Mouse (Mus musculus) CH12.LX (cell line): ENCODE data around the gene Rap1a. TPM values are rescaled to one million over a fixed set of nuclear protein-coding genes. Genes with fewer than 3 reads are reported as not detected.

Source experiments
- DNase-seq: peaks from one replicate; pipeline ENCODE4 v3.0.0-alpha.2; 2013; ENCODE audit errors: extremely low read depth
- H3K27ac ChIP-seq: 2 replicates; pipeline ENCODE4 v1.5.1; 2012; ENCODE audit warnings: low read depth, mild to moderate bottlenecking, control low read depth, moderate library complexity; ENCODE audit not compliant: insufficient read depth
- H3K27me3 ChIP-seq: replicated peaks from 2 replicates; pipeline ENCODE3; 2012; ENCODE audit warnings: inconsistent platforms
- H3K36me3 ChIP-seq, 2 experiments: replicated peaks in 1 of 2; 2 replicates each; pipeline versions ENCODE3 to v1.6.1; 2012; ENCODE audit warnings: inconsistent platforms in 1 of 2, low read length in 1 of 2, mild to moderate bottlenecking in 1 of 2, mixed read lengths in 1 of 2, moderate library complexity in 1 of 2; ENCODE audit not compliant: control insufficient read depth in 1 of 2, insufficient read depth in 1 of 2
- H3K4me1 ChIP-seq, 2 experiments: 2 replicates each; pipeline ENCODE4 v1.6.1; 2012; ENCODE audit warnings: inconsistent platforms in 1 of 2, moderate library complexity in 1 of 2; ENCODE audit not compliant: insufficient read depth in 2 of 2, control insufficient read depth in 1 of 2
- H3K4me2 ChIP-seq: 2 replicates; pipeline ENCODE4 v1.6.1; 2012; ENCODE audit warnings: low read depth, mild to moderate bottlenecking, control low read depth; ENCODE audit not compliant: poor library complexity, insufficient read depth, severe bottlenecking
- H3K4me3 ChIP-seq, 3 experiments: fragments of 150-350 bp in 1 of 3; sonication (generic) in 1 of 3; replicated peaks in 1 of 3; 2 replicates each; pipeline versions ENCODE3 to v1.5.1; 2011 to 2012; ENCODE audit warnings: low read depth in 2 of 3, low read length in 2 of 3, mild to moderate bottlenecking in 2 of 3, moderate library complexity in 2 of 3, control low read depth in 1 of 3, improper control_type of control experiment in 1 of 3, inconsistent platforms in 1 of 3, mixed read lengths in 1 of 3; ENCODE audit not compliant: poor library complexity in 1 of 3
- H3K79me2 ChIP-seq: replicated peaks from 2 replicates; pipeline ENCODE4 v1.6.1; 2012; ENCODE audit warnings: mild to moderate bottlenecking, moderate library complexity; ENCODE audit not compliant: control insufficient read depth, poor library complexity, insufficient read depth, severe bottlenecking; ENCODE audit errors: extremely low read depth
- H3K9ac ChIP-seq: 2 replicates; pipeline ENCODE4 v1.6.1; 2012; ENCODE audit warnings: low read depth, mild to moderate bottlenecking, control low read depth, moderate library complexity; ENCODE audit not compliant: insufficient read depth
- H3K9me3 ChIP-seq: replicated peaks from 2 replicates; pipeline ENCODE3; 2012; ENCODE audit warnings: low read length, inconsistent platforms, mixed read lengths
- BHLHE40 ChIP-seq: IDR thresholded peaks from 2 replicates; pipeline ENCODE4 v1.6.1; 2011; ENCODE audit warnings: mild to moderate bottlenecking, low read depth, low read length, improper control_type of control experiment
- CHD1 ChIP-seq: IDR thresholded peaks from 2 replicates; pipeline ENCODE4 v1.6.1; 2012; ENCODE audit warnings: low read depth, low read length, improper control_type of control experiment, inconsistent platforms
- E2F4 ChIP-seq: IDR thresholded peaks from 2 replicates; pipeline ENCODE4 v1.6.1; 2011; ENCODE audit warnings: low read depth, low read length, improper control_type of control experiment; ENCODE audit not compliant: insufficient replicate concordance
- ELF1 ChIP-seq: IDR thresholded peaks from 2 replicates; pipeline ENCODE4 v1.6.1; 2014; ENCODE audit warnings: low read depth, mild to moderate bottlenecking, inconsistent platforms, low read length, improper control_type of control experiment
- EP300 ChIP-seq: IDR thresholded peaks from 2 replicates; pipeline ENCODE4 v1.6.1; 2011; ENCODE audit warnings: low read length, improper control_type of control experiment
- ETS1 ChIP-seq: conservative IDR thresholded peaks from 2 replicates; pipeline ENCODE4 v1.6.1; 2012; ENCODE audit warnings: low read depth, mild to moderate bottlenecking, inconsistent platforms, low read length, improper control_type of control experiment, moderate library complexity
- IRF4 ChIP-seq: IDR thresholded peaks from 2 replicates; pipeline ENCODE4 v1.6.1; 2014; ENCODE audit warnings: low read depth, mild to moderate bottlenecking, inconsistent platforms, low read length, improper control_type of control experiment
- JUN ChIP-seq: IDR thresholded peaks from 2 replicates; pipeline ENCODE4 v1.6.1; 2011; ENCODE audit warnings: low read depth, mild to moderate bottlenecking, low read length, improper control_type of control experiment, moderate library complexity; ENCODE audit not compliant: insufficient read depth
- JUND ChIP-seq: conservative IDR thresholded peaks from 2 replicates; pipeline ENCODE4 v1.6.1; 2011; ENCODE audit warnings: low read depth, low read length, improper control_type of control experiment
- MAFK ChIP-seq: IDR thresholded peaks from 2 replicates; pipeline ENCODE4 v1.6.1; 2011; ENCODE audit warnings: low read length, improper control_type of control experiment; ENCODE audit not compliant: insufficient replicate concordance
- MAX ChIP-seq: IDR thresholded peaks from 2 replicates; pipeline ENCODE4 v1.6.1; 2011; ENCODE audit warnings: low read length, improper control_type of control experiment
- MAZ ChIP-seq: IDR thresholded peaks from 2 replicates; pipeline ENCODE4 v1.6.1; 2012; ENCODE audit warnings: low read depth, mild to moderate bottlenecking, inconsistent platforms, low read length, improper control_type of control experiment, moderate library complexity
- MXI1 ChIP-seq: IDR thresholded peaks from 2 replicates; pipeline ENCODE4 v1.6.1; 2011; ENCODE audit warnings: mild to moderate bottlenecking, low read depth, low read length, improper control_type of control experiment
- MYC ChIP-seq: IDR thresholded peaks from 2 replicates; pipeline ENCODE4 v1.6.1; 2011; ENCODE audit warnings: low read depth, mild to moderate bottlenecking, improper control_type of control experiment, low read length
- RAD21 ChIP-seq: IDR thresholded peaks from 2 replicates; pipeline ENCODE4 v1.6.1; 2011; ENCODE audit warnings: low read depth, mild to moderate bottlenecking, low read length, improper control_type of control experiment, moderate library complexity
- RCOR1 ChIP-seq: conservative IDR thresholded peaks from 2 replicates; pipeline ENCODE4 v1.6.1; 2012; ENCODE audit warnings: low read depth, mild to moderate bottlenecking, inconsistent platforms, low read length, improper control_type of control experiment
- TBP ChIP-seq: conservative IDR thresholded peaks from 2 replicates; pipeline ENCODE4 v1.6.1; 2011; ENCODE audit warnings: low read depth, low read length, improper control_type of control experiment
- TCF12 ChIP-seq: IDR thresholded peaks from 2 replicates; pipeline ENCODE4 v1.6.1; 2014; ENCODE audit warnings: low read depth, mild to moderate bottlenecking, inconsistent platforms, low read length, improper control_type of control experiment
- UBTF ChIP-seq: IDR thresholded peaks from 2 replicates; pipeline ENCODE4 v1.6.1; 2012; ENCODE audit warnings: low read depth, mild to moderate bottlenecking, inconsistent platforms, low read length, improper control_type of control experiment, moderate library complexity
- USF2 ChIP-seq: conservative IDR thresholded peaks from 2 replicates; pipeline ENCODE4 v1.6.1; 2011; ENCODE audit warnings: low read depth, low read length, improper control_type of control experiment
- ZC3H11A ChIP-seq: IDR thresholded peaks from 2 replicates; pipeline ENCODE4 v1.6.1; 2012; ENCODE audit warnings: low read depth, mild to moderate bottlenecking, inconsistent platforms, low read length, improper control_type of control experiment
- ZKSCAN1 ChIP-seq: IDR thresholded peaks from 2 replicates; pipeline ENCODE4 v1.6.1; 2012; ENCODE audit warnings: low read depth, inconsistent platforms, low read length, improper control_type of control experiment, borderline replicate concordance
- ZMIZ1 ChIP-seq: IDR thresholded peaks from 2 replicates; pipeline ENCODE4 v1.6.1; 2012; ENCODE audit warnings: low read depth, mild to moderate bottlenecking, inconsistent platforms, low read length, improper control_type of control experiment
- ZNF384 ChIP-seq: IDR thresholded peaks from 2 replicates; pipeline ENCODE4 v1.6.1; 2012; ENCODE audit warnings: low read depth, low read length, improper control_type of control experiment, inconsistent platforms
- dilution Hi-C: fragments of 300-500 bp; cut with MboI; formaldehyde crosslinking; loops from 2 replicates; pipeline ENCODE4 v1.14.3; 2020; ENCODE audit warnings: low sequenced_read_pairs; ENCODE audit not compliant: extremely low pct_unique_long_range_greater_than_20kb, extremely low pct_ligation_motif_present
- in situ Hi-C: fragments of 300-500 bp; cut with MboI; formaldehyde crosslinking; loops from 3 replicates; pipeline ENCODE4 v1.14.3; 2019; ENCODE audit warnings: low sequenced_read_pairs, low pct_ligation_motif_present, low pct_unique_long_range_greater_than_20kb, mixed read lengths
- polyA plus RNA-seq: library from polyadenylated mRNA; unstranded; fragments of >175 nt; gene quantifications from 2 replicates; pipeline ENCODE4 v1.2.1, GENCODE M21; 2012; ENCODE audit warnings: low read depth; ENCODE audit not compliant: insufficient read length
- total RNA-seq, 2 experiments: library from RNA; depleted of rRNA; stranded (reverse); fragments of 300-350 nt in 1 of 2; fragments of >200 nt in 1 of 2; gene quantifications; 2 replicates each; pipeline ENCODE4 v1.2.3; 2012 to 2014

Gene Rap1a
- total and polyA plus RNA-seq, 3 experiments = 63.3 to 250 (median 209) TPM

- Histone ChIP-seq H3K9ac (no peak overlapping the region; the same call in 1 of the 2 replicates), H3K36me3 (no peaks in the 10 kb centered on the region), H3K4me1 (peaks cover 31 to 93% of the 10 kb centered on the region in 2 experiments), H3K4me3 (no peak overlapping the region), H3K4me2 (peak overlapping the region; percentile 7; the same call in 1 of the 2 replicates), H3K27ac (no peak overlapping the region), H3K9me3 (no peaks in the 10 kb centered on the region)
- no peak for DNase-seq
- in situ Hi-C loops = loop anchor here (5.0 to 25.0 kb wide), 2 partner anchors 71 to 134 kb away; partner anchors contain the start of gene Ddx20
- TF ChIP-seq TBP (no peak), JUND (peak; percentile 71), USF2 (no peak), ELF1 (no peak), TCF12 (peak; percentile 27; the same call in 1 of the 2 replicates), RCOR1 (no peak), ZKSCAN1 (no peak), ZNF384 (no peak), CHD1 (no peak; the same call in 1 of the 2 replicates), JUN (peak; percentile 68), ZC3H11A (no peak), EP300 (peak; percentile 65; the same call in 1 of the 2 replicates), MYC (no peak), IRF4 (peak; percentile 63), E2F4 (no peak), MAFK (no peak), ETS1 (peak; percentile 76; the same call in 1 of the 2 replicates), ZMIZ1 (no peak), MAX (no peak), RAD21 (no peak), UBTF (no peak)
- TF ChIP-seq, all 38 proteins: peak for 6
- Histone ChIP-seq H3K27me3 (no peaks in the 10 kb centered on the region), H3K79me2 (no peaks in the 10 kb centered on the region)
- dilution Hi-C loops = no loop called here
Measured at GRCm38 (mm10) chr3:105821504-105821903, 20.4 kb upstream of the Rap1a start.

DNA sequence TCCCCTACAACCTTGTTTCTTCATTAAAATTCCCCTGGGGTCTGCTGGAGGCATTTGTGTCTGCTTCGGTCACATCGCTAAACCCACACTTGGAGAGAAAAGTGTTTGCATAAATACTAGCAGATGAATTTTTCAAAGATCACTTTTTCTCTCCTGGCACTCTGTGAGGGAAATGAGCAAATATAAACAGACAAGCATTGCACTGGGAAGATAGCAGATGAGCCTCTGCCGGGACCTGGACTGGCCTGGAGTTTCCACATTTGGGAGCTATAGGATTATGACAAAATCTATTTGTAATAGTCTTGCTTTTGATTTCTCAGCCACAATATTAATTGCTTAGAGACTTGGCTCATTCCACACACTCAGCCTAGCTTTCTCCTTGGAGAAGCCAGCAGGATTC, 19.1 kb upstream of the Rap1a start:
- in situ Hi-C loops (loop anchor here (5.0 to 25.0 kb wide), 2 partner anchors 72 to 133 kb away; partner anchors contain the start of gene Ddx20), dilution Hi-C loops (no loop called here)
- peaks cover 25 to 94% of the 10 kb centered on the region in 2 experiments for H3K4me1 ChIP-seq
- H3K4me3 ChIP-seq = no peak overlapping the region
- H3K27ac ChIP-seq = 0 out of 2 replicates have a peak overlapping the region, but pooled peaks have one; percentile 4
- H3K9ac ChIP-seq = peak overlapping the region; percentile 9; the same call in 1 of the 2 replicates
- DNase-seq = no peak
- TF ChIP-seq MXI1 (no peak), MAFK (0 out of 2 replicates have a peak, but pooled peaks have one; percentile 11), BHLHE40 (peak; percentile 36; the same call in 1 of the 2 replicates), RCOR1 (no peak), IRF4 (no peak), MAZ (no peak)
- no peaks in the 10 kb centered on the region for H3K79me2 ChIP-seq
- H3K4me2 ChIP-seq = peak overlapping the region; percentile 57
- no peaks in the 10 kb centered on the region for H3K27me3 ChIP-seq
- no peaks in the 10 kb centered on the region for H3K36me3 ChIP-seq
- no peaks in the 10 kb centered on the region for H3K9me3 ChIP-seq
